Mouse (Mus musculus) lung, postnatal 0 days (tissue): ENCODE measurements around the gene Taf6.

Source experiments
- CTCF ChIP-seq: IDR thresholded peaks from 2 replicates; pipeline ENCODE4 v1.5.1; 2016; ENCODE audit warnings: antibody characterized with exemption, mild to moderate bottlenecking
- EP300 ChIP-seq: IDR thresholded peaks from 2 replicates; pipeline ENCODE4 v1.6.1; 2016; ENCODE audit warnings: antibody characterized with exemption, mild to moderate bottlenecking, control low read depth

GRCm38 (mm10) chr5:138194755-138195345 lies 7.6 kb upstream of the Taf6 start:
- 0 out of 2 replicates have a peak, but pooled peaks have one; percentile 1 for TF ChIP-seq CTCF
- no peak for TF ChIP-seq EP300
